Mouse (Mus musculus) left cerebral cortex, postnatal 25 days (tissue): ENCODE measurements at regions not wholly inside any gene's neighbourhood (a gene's known extent, or its start where the extent isn't known, plus 50 kb on each side); places are given as distances from the start of the nearest gene placed in this dataset.

Source experiments
- DNase-seq, 2 experiments: peaks; one replicate each; pipeline ENCODE4 v3.0.0; 2022; ENCODE audit warnings: low spot score in 2 of 2, mixed read lengths in 1 of 2
- intact Hi-C: fragments of 180-260 bp; cut with DNase I; formaldehyde crosslinking; loops from one replicate; pipeline ENCODE4 v1.15.1; 2025

DNA sequence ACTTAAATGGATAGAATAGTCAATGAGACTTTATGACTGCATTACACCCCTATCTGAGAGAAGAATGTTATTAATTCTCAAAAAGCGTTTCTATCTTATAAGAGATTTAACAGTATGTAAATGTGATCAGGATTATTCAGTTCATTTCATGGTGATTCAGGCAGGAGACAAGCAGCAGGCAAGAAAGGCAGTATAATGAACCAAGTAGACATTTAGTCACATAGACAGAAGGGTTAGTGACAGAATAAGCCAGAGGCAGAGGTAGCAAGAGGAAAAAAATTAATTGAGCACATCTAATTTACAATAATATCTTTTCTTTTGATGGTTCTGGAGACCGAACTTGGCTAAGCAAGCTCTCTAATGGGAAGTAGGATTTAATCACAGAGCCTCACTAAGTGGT, 102.9 kb upstream of the Rsrc1 start:
- no peak for DNase-seq
- intact Hi-C loops = no loop called here

GRCm38 (mm10) chr3:66882697-66883096, 98.5 kb upstream of the Rsrc1 start:
- intact Hi-C loops = no loop called here
- peak in 1 of 2 experiments; percentile 8 for DNase-seq

DNA sequence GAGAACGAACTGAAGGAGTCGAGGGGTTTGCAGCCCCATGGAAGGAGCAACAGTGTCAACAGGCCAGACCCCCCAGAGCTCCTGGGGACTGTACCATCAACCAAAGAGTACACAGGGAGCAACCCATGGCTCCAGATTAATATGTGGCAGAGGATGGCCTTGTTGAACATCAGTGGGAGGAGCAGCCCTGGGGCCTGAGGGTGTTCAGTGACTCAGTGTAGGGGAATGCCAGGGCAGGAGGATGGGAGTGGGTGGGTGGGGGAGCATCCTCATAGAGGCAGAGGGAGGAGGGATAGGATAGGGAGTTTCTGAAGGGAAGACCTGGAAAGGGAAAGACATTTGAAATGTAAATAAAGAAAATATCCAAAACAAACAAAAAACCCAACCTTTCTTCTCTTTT, 85.5 kb upstream of the Rsrc1 start:
- intact Hi-C loops = no loop called here

More for the DNA sequence above, 85.5 kb upstream of the Rsrc1 start:
- DNase-seq = no peak
